Mouse (Mus musculus) midbrain, postnatal 0 days (tissue): ENCODE results near the gene Glra1. TPM values are rescaled to one million over a fixed set of nuclear protein-coding genes. Genes with fewer than 3 reads are reported as not detected.

ENCODE experiments used
- ATAC-seq: fragments of 200-750 bp; cut with Nextera tagmentation; 2 replicates; pipeline ENCODE4 v1.8.0; 2017; ENCODE audit warnings: moderate number of reproducible peaks, mild to moderate bottlenecking, moderate TSS enrichment, moderate library complexity; ENCODE audit not compliant: low FRiP score
- DNase-seq: peaks from one replicate; pipeline ENCODE4 v3.0.0-alpha.2; 2015; ENCODE audit warnings: low spot score
- H3K27ac ChIP-seq: fragments of 300-500 bp; sonication (generic); 2 replicates; pipeline ENCODE4 v1.5.1; 2014; ENCODE audit warnings: low read depth, mild to moderate bottlenecking, low read length, mixed read lengths
- H3K27me3 ChIP-seq: fragments of 300-500 bp; sonication (generic); 2 replicates; pipeline ENCODE4 v1.6.1; 2014; ENCODE audit warnings: low read length, control low read depth, mixed read lengths; ENCODE audit not compliant: insufficient read depth
- H3K36me3 ChIP-seq: fragments of 300-500 bp; sonication (generic); 2 replicates; pipeline ENCODE4 v1.6.1; 2014; ENCODE audit warnings: low read length, control low read depth, mixed read lengths; ENCODE audit not compliant: insufficient read depth
- H3K4me1 ChIP-seq: fragments of 300-500 bp; sonication (generic); 2 replicates; pipeline ENCODE4 v1.6.1; 2014; ENCODE audit warnings: mild to moderate bottlenecking, control low read depth, antibody characterized with exemption, low read length, mixed read lengths; ENCODE audit not compliant: insufficient read depth
- H3K4me2 ChIP-seq: fragments of 300-500 bp; sonication (generic); 2 replicates; pipeline ENCODE4 v1.6.1; 2014; ENCODE audit warnings: low read depth, mild to moderate bottlenecking, low read length, mixed read lengths; ENCODE audit not compliant: poor library complexity, severe bottlenecking
- H3K4me3 ChIP-seq: fragments of 300-500 bp; sonication (generic); 2 replicates; pipeline ENCODE4 v1.5.1; 2014; ENCODE audit warnings: low read depth, mild to moderate bottlenecking, low read length, moderate library complexity
- H3K9ac ChIP-seq: fragments of 300-500 bp; sonication (generic); replicated peaks from 2 replicates; pipeline ENCODE4 v1.6.1; 2014; ENCODE audit warnings: mild to moderate bottlenecking, low read length, moderate library complexity, mixed read lengths; ENCODE audit not compliant: poor library complexity, severe bottlenecking
- H3K9me3 ChIP-seq: fragments of 300-500 bp; sonication (generic); 2 replicates; pipeline ENCODE4 v1.6.1; 2016; ENCODE audit warnings: low read length, control low read depth
- CTCF ChIP-seq: IDR thresholded peaks from 2 replicates; pipeline ENCODE4 v1.5.1; 2016; ENCODE audit warnings: antibody characterized with exemption, mild to moderate bottlenecking
- WGBS: fragments of 180-500 bp; shearing (Covaris S2); extraction: QIAGEN DNeasy Blood & Tissue Kit; methylation state at CpG from one replicate; pipeline ENCODE4 v1.1.7; 2014; 5-methylcytosine and 5-hydroxymethylcytosine counted together
- polyA plus RNA-seq: library from polyadenylated mRNA; unstranded; fragments of >200 nt; fragmentation: Nextera tagmentation; extraction: Ambion mirVana; gene quantifications from 2 replicates; pipeline ENCODE4 v1.2.1, GENCODE M21; 2015
- total RNA-seq: library from RNA; depleted of rRNA; stranded (reverse); fragments of >200 nt; gene quantifications from 2 replicates; pipeline ENCODE4 v1.2.3, GENCODE M21; 2014

The Glra1 gene
- total and polyA plus RNA-seq, 2 experiments from 2014 or later = 0.43 to 4.4 TPM

DNA sequence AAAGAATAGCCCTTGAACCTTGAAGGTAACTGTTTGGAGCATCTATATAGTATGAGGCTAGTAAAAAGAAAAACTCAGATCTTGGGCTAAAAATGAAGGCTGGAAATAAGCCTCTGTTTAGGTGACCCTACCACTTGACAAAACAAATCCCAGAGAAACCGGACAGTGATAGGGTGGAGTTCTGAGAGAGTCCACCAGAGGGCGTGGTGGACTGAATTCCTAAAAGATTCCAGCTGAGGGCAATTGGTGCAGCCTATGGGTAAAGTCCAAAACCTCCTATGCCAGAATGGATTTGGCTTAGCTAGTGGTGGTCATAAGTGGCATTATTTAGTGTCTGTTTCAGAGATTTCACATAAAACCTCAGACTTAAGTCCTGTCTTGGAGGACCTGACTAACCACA, 36.9 kb downstream of the Glra1 start:
- Histone ChIP-seq H3K4me2 (no peak overlapping the region), H3K9ac (no peak overlapping the region), H3K4me3 (no peak overlapping the region), H3K4me1 (no peaks in the 10 kb centered on the region), H3K27me3 (no peaks in the 10 kb centered on the region), H3K9me3 (no peaks in the 10 kb centered on the region), H3K36me3 (no peaks in the 10 kb centered on the region), H3K27ac (no peak overlapping the region)
- TF ChIP-seq CTCF = peak; percentile 74
- ATAC-seq (no peak), DNase-seq (peak; percentile 66)
- 19% methylated on average over 2 of the region's 2 CpGs for WGBS

DNA sequence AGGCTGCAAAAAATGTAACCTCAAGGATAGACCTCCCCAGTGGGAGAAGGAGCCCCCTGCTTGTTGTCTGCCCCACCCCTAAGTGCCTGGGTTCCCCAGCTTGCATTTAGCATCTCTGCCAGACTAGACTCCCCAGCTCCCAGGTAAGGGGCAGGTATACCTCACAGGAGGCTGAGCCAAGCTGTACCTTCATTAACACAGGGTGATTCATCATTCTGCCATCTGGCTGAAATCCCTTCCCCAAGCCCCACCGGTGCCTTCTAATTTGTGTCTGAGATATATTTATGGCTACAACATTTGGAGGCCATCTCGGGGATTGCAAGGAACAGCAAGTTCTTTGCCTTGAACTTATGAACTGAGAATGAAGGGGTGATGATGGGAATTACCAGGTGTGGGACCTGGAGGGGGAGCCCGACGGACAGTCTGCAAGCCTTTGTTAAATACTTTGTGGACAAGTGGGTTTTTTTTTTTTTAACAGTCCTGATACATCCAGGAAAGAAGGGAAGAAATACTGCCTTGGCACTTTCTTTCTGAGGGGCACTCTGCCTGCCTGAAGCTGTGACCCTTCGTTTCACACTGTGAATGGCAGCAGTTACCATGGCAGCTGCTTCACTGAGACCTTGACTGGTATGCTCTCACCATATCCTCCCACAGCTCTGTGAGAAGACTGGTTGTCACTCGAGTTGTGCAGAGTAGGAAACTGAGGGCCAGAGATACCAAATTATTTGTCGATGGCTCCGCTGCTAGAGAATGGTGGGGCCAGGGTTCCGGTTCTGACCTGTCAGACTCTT, 41.5 kb downstream of the Glra1 start:
- DNase-seq = peak; percentile 31
- no peak for ATAC-seq

DNA sequence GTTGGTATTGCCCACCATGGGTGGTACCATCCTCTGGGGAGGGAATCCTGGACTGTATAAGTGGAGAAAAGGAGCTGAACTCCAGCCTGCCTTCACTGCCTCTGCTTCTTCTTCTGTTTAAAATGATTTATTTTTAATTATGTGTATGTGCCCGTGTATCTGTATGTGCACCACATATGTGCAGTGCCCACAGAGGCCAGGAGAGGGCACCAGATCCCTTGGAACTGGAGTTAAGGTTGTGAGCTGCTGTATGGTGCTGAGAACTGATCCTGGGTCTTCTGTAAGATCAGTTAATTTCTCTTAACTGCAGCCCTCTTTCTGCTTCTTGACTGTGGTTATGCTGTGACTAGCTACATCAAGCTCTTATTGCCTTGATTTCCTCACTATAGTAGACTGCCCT, 62.3 kb downstream of the Glra1 start:
- DNase-seq (no peak), ATAC-seq (no peak)
- Histone ChIP-seq H3K4me3 (no peak overlapping the region), H3K27me3 (no peaks in the 10 kb centered on the region), H3K9me3 (no peaks in the 10 kb centered on the region), H3K4me1 (no peaks in the 10 kb centered on the region), H3K4me2 (no peak overlapping the region), H3K36me3 (no peaks in the 10 kb centered on the region), H3K9ac (no peak overlapping the region), H3K27ac (no peak overlapping the region)
- WGBS = 68% methylated on average over 1 of the region's 1 CpGs
- TF ChIP-seq CTCF = no peak

More for the DNA sequence above, 41.5 kb downstream of the Glra1 start:
- H3K36me3 ChIP-seq = no peaks in the 10 kb centered on the region
- no peaks in the 10 kb centered on the region for H3K9me3 ChIP-seq
- no peak overlapping the region for H3K27ac ChIP-seq
- H3K4me3 ChIP-seq = no peak overlapping the region
- no peaks in the 10 kb centered on the region for H3K4me1 ChIP-seq
- TF ChIP-seq CTCF = no peak
- WGBS = 57% methylated on average over 9 of the region's 9 CpGs
- no peak overlapping the region for H3K9ac ChIP-seq
- no peak overlapping the region for H3K4me2 ChIP-seq
- H3K27me3 ChIP-seq = no peaks in the 10 kb centered on the region

DNA sequence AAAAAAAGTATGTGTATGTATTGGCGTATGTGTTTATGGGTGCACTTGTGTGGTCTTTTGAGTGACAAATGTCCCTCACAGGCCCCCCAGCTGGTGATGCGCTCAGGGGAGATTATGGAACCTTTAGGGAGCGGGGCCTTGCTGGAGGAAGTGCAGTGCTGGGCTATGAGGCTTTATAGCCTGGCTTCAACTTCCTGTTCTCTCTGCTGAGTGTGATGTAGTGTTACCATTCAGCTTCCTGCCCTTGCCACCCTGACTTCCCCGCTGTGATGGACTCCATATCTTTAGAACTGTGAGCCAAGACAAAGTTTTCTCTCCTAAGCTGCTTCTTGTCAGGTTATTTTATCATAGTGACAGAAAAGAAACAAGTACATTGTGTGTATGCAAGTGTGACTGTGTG, 65.3 kb downstream of the Glra1 start:
- Histone ChIP-seq H3K4me2 (no peak overlapping the region), H3K4me1 (no peaks in the 10 kb centered on the region), H3K4me3 (no peak overlapping the region), H3K9me3 (no peaks in the 10 kb centered on the region), H3K27ac (no peak overlapping the region), H3K27me3 (no peaks in the 10 kb centered on the region), H3K36me3 (no peaks in the 10 kb centered on the region), H3K9ac (no peak overlapping the region)
- TF ChIP-seq CTCF = no peak
- WGBS = 76% methylated on average over 4 of the region's 4 CpGs
- DNase-seq = no peak
- ATAC-seq = no peak

DNA sequence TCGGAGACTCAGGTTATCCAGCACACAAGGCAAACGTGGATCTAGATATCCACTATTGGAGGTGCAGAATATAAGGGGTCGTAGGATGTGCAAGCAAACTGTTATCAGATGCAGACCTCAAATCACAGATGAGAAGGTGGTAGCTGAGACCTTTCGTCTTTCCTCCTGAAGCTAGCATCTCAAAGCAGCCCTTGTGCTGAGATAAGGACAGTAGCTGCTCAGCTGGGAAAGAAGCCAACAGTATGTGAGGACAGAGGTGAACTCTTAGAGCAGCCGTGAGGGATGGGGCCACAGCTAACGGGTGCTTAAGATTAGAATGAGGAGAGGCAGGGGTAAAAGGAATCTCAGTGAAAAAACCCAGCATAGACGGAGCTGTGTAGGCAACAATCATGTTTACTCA, 65.9 kb downstream of the Glra1 start:
- H3K9ac ChIP-seq = no peak overlapping the region
- no peaks in the 10 kb centered on the region for H3K9me3 ChIP-seq
- no peak overlapping the region for H3K27ac ChIP-seq
- ATAC-seq = no peak
- no peak overlapping the region for H3K4me2 ChIP-seq
- WGBS = 67% methylated on average over 7 of the region's 7 CpGs
- H3K4me1 ChIP-seq = no peaks in the 10 kb centered on the region
- no peaks in the 10 kb centered on the region for H3K36me3 ChIP-seq
- no peak for TF ChIP-seq CTCF
- no peaks in the 10 kb centered on the region for H3K27me3 ChIP-seq
- no peak for DNase-seq
- H3K4me3 ChIP-seq = no peak overlapping the region

DNA sequence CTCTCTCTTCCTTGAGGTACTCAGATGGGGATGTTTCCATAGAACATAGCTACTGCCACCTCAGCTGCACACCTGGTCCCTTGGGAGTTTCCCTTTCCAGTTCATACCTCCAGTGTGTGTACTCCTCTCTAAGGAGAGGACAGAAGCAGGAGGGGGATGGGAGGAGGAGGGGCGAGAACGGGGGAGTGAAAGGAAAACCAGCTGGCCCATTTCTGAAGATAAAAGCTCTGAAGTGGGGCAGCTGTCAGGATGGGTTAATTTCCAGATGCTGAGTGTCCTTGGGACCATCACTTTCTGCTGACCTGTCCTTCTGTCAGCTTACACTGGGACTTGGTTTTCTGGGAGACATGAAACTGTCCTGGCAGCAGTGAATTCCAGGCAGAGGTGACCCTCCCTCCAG, 73.2 kb downstream of the Glra1 start:
- no peak for DNase-seq

More for the DNA sequence above, 73.2 kb downstream of the Glra1 start:
- TF ChIP-seq CTCF = no peak
- 68% methylated on average over 2 of the region's 2 CpGs for WGBS
- no peak overlapping the region for H3K4me2 ChIP-seq
- no peaks in the 10 kb centered on the region for H3K4me1 ChIP-seq
- no peaks in the 10 kb centered on the region for H3K9me3 ChIP-seq
- no peak for ATAC-seq
- H3K27ac ChIP-seq = no peak overlapping the region
- H3K9ac ChIP-seq = no peak overlapping the region
- no peaks in the 10 kb centered on the region for H3K27me3 ChIP-seq
- no peak overlapping the region for H3K4me3 ChIP-seq
- H3K36me3 ChIP-seq = no peaks in the 10 kb centered on the region
